Mouse (Mus musculus) ES-Bruce4 (cell line): ENCODE data around the gene Gnb5. TPM values are rescaled to one million over a fixed set of nuclear protein-coding genes. Genes with fewer than 3 reads are reported as not detected.

Experiments used
- H3K27ac ChIP-seq: 2 replicates; pipeline ENCODE4 v1.5.1; 2012; ENCODE audit warnings: low read length, inconsistent platforms; ENCODE audit not compliant: insufficient read depth
- H3K27me3 ChIP-seq: 2 replicates; pipeline ENCODE4 v1.6.1; 2012; ENCODE audit warnings: mild to moderate bottlenecking, low read length, inconsistent platforms; ENCODE audit not compliant: control insufficient read depth, poor library complexity, insufficient read depth, severe bottlenecking
- H3K36me3 ChIP-seq: 2 replicates; pipeline ENCODE4 v1.6.1; 2012; ENCODE audit warnings: inconsistent platforms, mild to moderate bottlenecking, low read length, moderate library complexity; ENCODE audit not compliant: control insufficient read depth, poor library complexity, insufficient read depth, severe bottlenecking
- H3K4me1 ChIP-seq: one replicate; pipeline ENCODE4 v1.8.1; 2011; ENCODE audit warnings: low read length; ENCODE audit not compliant: control insufficient read depth, insufficient read depth
- H3K4me3 ChIP-seq: 2 replicates; pipeline ENCODE4 v1.5.1; 2011; ENCODE audit warnings: low read depth, mild to moderate bottlenecking, low read length
- H3K9ac ChIP-seq: 2 replicates; pipeline ENCODE4 v1.6.1; 2012; ENCODE audit warnings: low read depth, mild to moderate bottlenecking, inconsistent platforms; ENCODE audit not compliant: poor library complexity, severe bottlenecking
- H3K9me3 ChIP-seq: replicated peaks from 2 replicates; pipeline ENCODE4 v1.6.1; 2012; ENCODE audit warnings: mild to moderate bottlenecking, low read length, inconsistent platforms; ENCODE audit not compliant: control insufficient read depth, poor library complexity, insufficient read depth, severe bottlenecking
- CTCF ChIP-seq: IDR thresholded peaks from one replicate; pipeline ENCODE4 v1.8.1; 2011; ENCODE audit warnings: low read depth, low read length
- EP300 ChIP-seq: IDR thresholded peaks from 2 replicates; pipeline ENCODE4 v1.6.1; 2011; ENCODE audit warnings: low read depth, low read length; ENCODE audit not compliant: insufficient read depth
- POLR2A ChIP-seq: IDR thresholded peaks from one replicate; pipeline ENCODE4 v1.8.1; 2011; ENCODE audit warnings: low read length; ENCODE audit not compliant: insufficient read depth
- polyA plus RNA-seq: library from polyadenylated mRNA; stranded (reverse); fragments of >200 nt; gene quantifications from 2 replicates; pipeline ENCODE4 v1.2.4, GENCODE M21; 2011; ENCODE audit warnings: low read depth; ENCODE audit not compliant: missing spikeins, insufficient read depth, insufficient read length

Gene Gnb5
- polyA plus RNA-seq, 1 experiment = 3.3 TPM

DNA sequence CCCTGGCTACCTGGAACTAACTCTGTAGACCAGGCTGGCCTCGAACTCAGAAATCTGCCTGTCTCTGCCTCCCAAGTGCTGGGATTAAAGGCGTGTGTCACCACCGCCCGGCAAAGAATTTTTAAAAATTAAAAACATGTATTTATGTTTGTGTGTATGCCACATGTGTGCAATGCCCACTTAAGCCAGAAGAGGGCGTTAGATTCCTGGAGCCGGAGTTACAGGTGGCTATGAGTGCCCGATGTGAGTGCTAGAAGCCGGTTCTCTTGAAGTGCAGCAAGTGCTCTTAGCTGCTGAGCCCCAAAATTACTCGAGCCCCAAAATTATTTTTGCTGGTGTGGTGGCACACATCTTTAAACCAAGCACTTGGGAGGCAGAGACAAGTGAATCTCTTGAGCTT lies 77.7 kb downstream of the Gnb5 start:
- no peak overlapping the region for H3K9ac ChIP-seq
- peaks cover 4% of the 10 kb centered on the region for H3K4me1 ChIP-seq
- H3K36me3 ChIP-seq = peaks cover 18% of the 10 kb centered on the region
- H3K27me3 ChIP-seq = no peaks in the 10 kb centered on the region
- H3K4me3 ChIP-seq = no peak overlapping the region
- H3K27ac ChIP-seq = no peak overlapping the region
- H3K9me3 ChIP-seq = no peaks in the 10 kb centered on the region
- TF ChIP-seq CTCF (peak; percentile 50), EP300 (no peak)

DNA sequence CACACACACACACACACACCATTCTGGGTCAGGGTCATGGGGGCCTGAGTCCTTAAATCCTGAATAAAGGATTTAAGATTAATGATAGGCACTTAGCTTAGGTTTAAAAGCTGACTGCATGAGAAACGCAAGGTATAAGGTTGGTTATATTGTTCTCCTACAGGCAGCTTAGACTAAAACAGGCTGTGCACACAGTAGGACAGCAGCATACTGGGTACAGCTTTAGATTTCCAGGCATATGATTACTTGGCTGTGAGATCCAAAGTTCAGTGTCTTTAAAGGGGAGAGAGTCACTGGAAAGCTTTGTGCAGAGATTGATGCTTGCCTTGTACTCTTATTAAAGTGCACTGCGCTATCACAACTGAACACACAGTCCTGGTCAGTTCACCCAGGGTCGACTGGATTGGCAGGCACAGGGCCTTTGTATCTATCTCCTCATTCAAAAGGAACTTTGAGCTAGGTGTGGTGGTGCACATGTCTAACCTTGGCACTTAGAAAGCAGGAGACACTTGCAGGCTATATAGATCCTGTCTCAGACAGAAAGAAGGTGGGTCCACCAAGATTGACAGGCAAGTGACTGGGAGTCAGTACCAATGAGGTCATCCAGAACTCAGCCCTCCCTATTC lies 78.4 kb downstream of the Gnb5 start:
- Histone ChIP-seq H3K27me3 (no peaks in the 10 kb centered on the region), H3K4me1 (peaks cover 3% of the 10 kb centered on the region), H3K9me3 (no peaks in the 10 kb centered on the region), H3K4me3 (no peak overlapping the region), H3K27ac (no peak overlapping the region), H3K36me3 (peaks cover 25% of the 10 kb centered on the region), H3K9ac (no peak overlapping the region)
- TF ChIP-seq EP300 = no peak
- TF ChIP-seq POLR2A = no peak
- no peak for TF ChIP-seq CTCF

DNA sequence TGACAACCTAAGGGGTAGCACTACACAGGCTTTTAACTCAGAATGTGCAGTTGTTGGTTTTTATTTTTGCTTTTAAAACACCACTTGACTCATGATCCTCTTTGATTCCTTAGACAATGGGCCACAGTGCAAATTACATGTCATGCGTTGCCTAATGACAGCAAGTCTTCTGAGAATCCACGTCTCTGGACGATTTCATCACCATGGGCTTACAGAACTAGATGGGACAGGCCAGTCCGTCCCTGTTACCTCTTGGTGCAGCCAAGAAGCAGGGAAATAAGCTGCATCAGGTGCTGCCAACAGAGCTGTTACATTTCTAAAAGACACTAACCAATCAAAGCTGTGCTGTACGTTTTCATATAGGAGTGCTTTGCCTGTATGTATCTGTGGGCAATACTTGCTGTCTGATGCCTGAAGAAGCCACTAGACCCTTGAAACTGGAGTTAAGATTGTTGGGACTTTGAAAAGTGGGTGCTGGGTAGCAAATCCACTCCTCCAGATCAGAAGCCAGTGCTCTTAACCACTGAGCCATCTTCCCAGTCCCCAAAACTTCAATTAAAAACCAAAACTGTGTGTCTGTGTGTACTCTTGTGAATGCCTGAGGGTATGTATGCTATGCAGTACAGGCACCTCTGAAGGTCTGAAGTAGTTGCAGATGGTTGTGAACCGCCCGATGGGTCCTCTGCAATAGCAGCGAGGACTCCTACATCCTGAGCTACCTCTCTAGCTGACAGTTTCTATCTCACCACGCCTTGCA lies 79.3 kb downstream of the Gnb5 start:
- Histone ChIP-seq H3K4me3 (no peak overlapping the region), H3K27me3 (no peaks in the 10 kb centered on the region), H3K4me1 (no peaks in the 10 kb centered on the region), H3K36me3 (peaks cover 32% of the 10 kb centered on the region), H3K27ac (no peak overlapping the region), H3K9ac (no peak overlapping the region), H3K9me3 (no peaks in the 10 kb centered on the region)
- TF ChIP-seq EP300 (no peak), POLR2A (no peak), CTCF (no peak)

DNA sequence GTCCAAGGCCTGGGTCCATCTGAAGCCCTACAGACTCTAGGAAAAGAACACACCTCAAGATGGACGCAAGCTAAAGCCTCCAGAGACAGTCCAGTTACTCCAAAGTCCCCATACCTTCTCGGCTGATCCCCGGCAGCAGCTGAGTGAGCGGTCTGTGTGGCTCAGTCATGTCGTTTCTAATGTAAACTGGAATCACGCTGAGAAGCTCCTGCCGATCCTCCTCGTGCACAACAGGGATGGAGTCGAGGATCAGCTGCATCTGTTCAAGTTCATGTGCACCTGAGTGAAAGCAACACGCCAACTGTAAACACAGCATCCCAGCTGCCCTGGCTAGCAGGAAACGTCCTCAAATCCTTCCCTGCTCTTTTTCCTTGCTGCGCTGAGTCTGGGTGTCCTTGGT lies 87.2 kb downstream of the Gnb5 start:
- peaks cover 80% of the 10 kb centered on the region for H3K36me3 ChIP-seq
- H3K9ac ChIP-seq = no peak overlapping the region
- no peaks in the 10 kb centered on the region for H3K27me3 ChIP-seq
- H3K4me1 ChIP-seq = no peaks in the 10 kb centered on the region
- no peak for TF ChIP-seq EP300
- no peak for TF ChIP-seq POLR2A
- no peak for TF ChIP-seq CTCF
- no peak overlapping the region for H3K27ac ChIP-seq
- H3K4me3 ChIP-seq = no peak overlapping the region
- H3K9me3 ChIP-seq = no peaks in the 10 kb centered on the region

Other genes with a start within 250 kb of the Gnb5 start
- 91.8 and 98.0 TPM in 2 replicates for gene Myo5a, start 235.3 kb upstream of the Gnb5 start, polyA plus RNA-seq
- 8.0 and 8.8 TPM in 2 replicates for gene Myo5c, start 74.3 kb upstream of the Gnb5 start, polyA plus RNA-seq
- not detected in 2 replicates for gene Bcl2l10, start 41.5 kb downstream of the Gnb5 start, polyA plus RNA-seq
- gene Mapk6, start 103.7 kb downstream of the Gnb5 start, polyA plus RNA-seq = 130 and 147 TPM in 2 replicates
- 56.3 and 57.7 TPM in 2 replicates for gene Leo1, start 135.2 kb downstream of the Gnb5 start, polyA plus RNA-seq